Mouse (Mus musculus) hindbrain, embryonic 12.5 days (tissue): Measurements from ENCODE around the gene Prkar1a. TPM values are rescaled to one million over a fixed set of nuclear protein-coding genes. Genes with fewer than 3 reads are reported as not detected.

Source experiments
- ATAC-seq: fragments of 200-750 bp; cut with Nextera tagmentation; 2 replicates; pipeline ENCODE4 v1.8.0; 2017; ENCODE audit warnings: moderate TSS enrichment; ENCODE audit not compliant: low FRiP score
- H3K27ac ChIP-seq: fragments of 300-500 bp; sonication (generic); 2 replicates; pipeline ENCODE4 v1.5.1; 2016; ENCODE audit warnings: mild to moderate bottlenecking
- H3K27me3 ChIP-seq: fragments of 300-500 bp; sonication (generic); 2 replicates; pipeline ENCODE4 v1.6.1; 2016; ENCODE audit warnings: mild to moderate bottlenecking
- H3K36me3 ChIP-seq: fragments of 300-500 bp; sonication (generic); 2 replicates; pipeline ENCODE4 v1.6.1; 2016; ENCODE audit warnings: mild to moderate bottlenecking
- H3K4me1 ChIP-seq: fragments of 300-500 bp; sonication (generic); 2 replicates; pipeline ENCODE4 v1.6.1; 2016
- H3K4me2 ChIP-seq: fragments of 300-500 bp; sonication (generic); replicated peaks from 2 replicates; pipeline ENCODE4 v1.6.1; 2016; ENCODE audit warnings: mild to moderate bottlenecking
- H3K4me3 ChIP-seq: fragments of 300-500 bp; sonication (generic); 2 replicates; pipeline ENCODE4 v1.5.1; 2016; ENCODE audit warnings: mild to moderate bottlenecking
- H3K9ac ChIP-seq: fragments of 300-500 bp; sonication (generic); 2 replicates; pipeline ENCODE4 v1.6.1; 2016; ENCODE audit warnings: mild to moderate bottlenecking, moderate library complexity
- H3K9me3 ChIP-seq: fragments of 300-500 bp; sonication (generic); replicated peaks from 2 replicates; pipeline ENCODE4 v1.6.1; 2016; ENCODE audit warnings: mild to moderate bottlenecking
- WGBS: fragments of 180-500 bp; shearing (Covaris S2); methylation state at CpG from one replicate; pipeline ENCODE4 v1.1.7; 2016; 5-methylcytosine and 5-hydroxymethylcytosine counted together
- polyA plus RNA-seq: library from polyadenylated mRNA; unstranded; fragments of >200 nt; fragmentation: Nextera tagmentation; extraction: Ambion mirVana; gene quantifications from 2 replicates; pipeline ENCODE4 v1.2.1, GENCODE M21; 2016

Prkar1a gene
- polyA plus RNA-seq, 1 experiment from 2014 or later: 450 TPM

GRCm38 (mm10) chr11:109678291-109678690, 29.1 kb downstream of the Prkar1a start:
- no peak overlapping the region for H3K27ac ChIP-seq
- WGBS: 88% methylated on average over 12 of the region's 12 CpGs
- no peaks in the 10 kb centered on the region for H3K36me3 ChIP-seq
- no peaks in the 10 kb centered on the region for H3K4me1 ChIP-seq
- no peak overlapping the region for H3K9ac ChIP-seq
- no peaks in the 10 kb centered on the region for H3K27me3 ChIP-seq
- H3K9me3 ChIP-seq: no peaks in the 10 kb centered on the region
- H3K4me3 ChIP-seq: no peak overlapping the region
- no peak for ATAC-seq
- no peak overlapping the region for H3K4me2 ChIP-seq

- WGBS: 79% methylated on average over 9 of the region's 9 CpGs
- ATAC-seq: no peak
- no peak overlapping the region for H3K4me2 ChIP-seq
Observed at GRCm38 (mm10) chr11:109680934-109681333, 31.7 kb downstream of the Prkar1a start.

GRCm38 (mm10) chr11:109681556-109681955, 32.4 kb downstream of the Prkar1a start:
- 70% methylated on average over 3 of the region's 3 CpGs for WGBS
- no peaks in the 10 kb centered on the region for H3K9me3 ChIP-seq
- H3K27ac ChIP-seq: no peak overlapping the region
- H3K36me3 ChIP-seq: no peaks in the 10 kb centered on the region
- ATAC-seq: no peak
- no peaks in the 10 kb centered on the region for H3K4me1 ChIP-seq
- H3K4me2 ChIP-seq: no peak overlapping the region
- no peaks in the 10 kb centered on the region for H3K27me3 ChIP-seq
- H3K9ac ChIP-seq: no peak overlapping the region
- H3K4me3 ChIP-seq: no peak overlapping the region

More at GRCm38 (mm10) chr11:109680934-109681333, 31.7 kb downstream of the Prkar1a start:
- H3K9ac ChIP-seq: no peak overlapping the region
- no peaks in the 10 kb centered on the region for H3K36me3 ChIP-seq
- no peaks in the 10 kb centered on the region for H3K4me1 ChIP-seq
- no peak overlapping the region for H3K4me3 ChIP-seq
- no peak overlapping the region for H3K27ac ChIP-seq
- H3K9me3 ChIP-seq: no peaks in the 10 kb centered on the region
- no peaks in the 10 kb centered on the region for H3K27me3 ChIP-seq

GRCm38 (mm10) chr11:109682221-109682620, 33.0 kb downstream of the Prkar1a start:
- H3K27ac ChIP-seq: no peak overlapping the region
- H3K36me3 ChIP-seq: no peaks in the 10 kb centered on the region
- ATAC-seq: no peak
- no peak overlapping the region for H3K4me2 ChIP-seq
- H3K27me3 ChIP-seq: no peaks in the 10 kb centered on the region
- H3K4me1 ChIP-seq: no peaks in the 10 kb centered on the region
- no peaks in the 10 kb centered on the region for H3K9me3 ChIP-seq
- no peak overlapping the region for H3K4me3 ChIP-seq
- WGBS: 91% methylated on average over 6 of the region's 6 CpGs
- no peak overlapping the region for H3K9ac ChIP-seq

GRCm38 (mm10) chr11:109689539-109689938, 40.3 kb downstream of the Prkar1a start:
- 90% methylated on average over 4 of the region's 4 CpGs for WGBS
- Histone ChIP-seq H3K4me1 (no peaks in the 10 kb centered on the region), H3K9ac (no peak overlapping the region), H3K4me2 (no peak overlapping the region), H3K27me3 (no peaks in the 10 kb centered on the region), H3K36me3 (no peaks in the 10 kb centered on the region), H3K27ac (no peak overlapping the region), H3K9me3 (no peaks in the 10 kb centered on the region), H3K4me3 (no peak overlapping the region)
- no peak for ATAC-seq

GRCm38 (mm10) chr11:109692737-109693136, 43.5 kb downstream of the Prkar1a start:
- H3K36me3 ChIP-seq: no peaks in the 10 kb centered on the region
- no peak overlapping the region for H3K27ac ChIP-seq
- no peak overlapping the region for H3K9ac ChIP-seq
- 36% methylated on average over 3 of the region's 3 CpGs for WGBS
- no peak overlapping the region for H3K4me3 ChIP-seq
- no peaks in the 10 kb centered on the region for H3K27me3 ChIP-seq
- no peak overlapping the region for H3K4me2 ChIP-seq
- no peaks in the 10 kb centered on the region for H3K4me1 ChIP-seq
- no peak for ATAC-seq
- H3K9me3 ChIP-seq: no peaks in the 10 kb centered on the region

- Histone ChIP-seq H3K9me3 (no peaks in the 10 kb centered on the region), H3K27ac (no peak overlapping the region), H3K36me3 (no peaks in the 10 kb centered on the region), H3K4me3 (no peak overlapping the region), H3K4me1 (no peaks in the 10 kb centered on the region), H3K4me2 (no peak overlapping the region), H3K27me3 (no peaks in the 10 kb centered on the region), H3K9ac (no peak overlapping the region)
- no peak for ATAC-seq
- 93% methylated on average over 4 of the region's 4 CpGs for WGBS
Observed at GRCm38 (mm10) chr11:109696519-109696918, 47.3 kb downstream of the Prkar1a start.

- H3K4me3 ChIP-seq: no peak overlapping the region
- WGBS: 87% methylated on average over 5 of the region's 5 CpGs
Observed at GRCm38 (mm10) chr11:109697089-109697643, 48.0 kb downstream of the Prkar1a start.

GRCm38 (mm10) chr11:109698740-109699139, 49.5 kb downstream of the Prkar1a start:
- no peak overlapping the region for H3K9ac ChIP-seq

More at GRCm38 (mm10) chr11:109697089-109697643, 48.0 kb downstream of the Prkar1a start:
- Histone ChIP-seq H3K9ac (no peak overlapping the region), H3K4me1 (no peaks in the 10 kb centered on the region; the same call in 1 of the 2 replicates), H3K9me3 (no peaks in the 10 kb centered on the region), H3K4me2 (no peak overlapping the region), H3K27me3 (no peaks in the 10 kb centered on the region), H3K27ac (no peak overlapping the region), H3K36me3 (no peaks in the 10 kb centered on the region)
- no peak for ATAC-seq

GRCm38 (mm10) chr11:109699784-109700183, 50.6 kb downstream of the Prkar1a start:
- H3K9ac ChIP-seq: no peak overlapping the region
- H3K4me2 ChIP-seq: no peak overlapping the region
- no peaks in the 10 kb centered on the region for H3K36me3 ChIP-seq
- H3K4me1 ChIP-seq: peaks cover 2% of the 10 kb centered on the region; the same call in 1 of the 2 replicates
- no peak overlapping the region for H3K27ac ChIP-seq
- ATAC-seq: no peak
- WGBS: 48% methylated on average over 2 of the region's 2 CpGs
- no peak overlapping the region for H3K4me3 ChIP-seq
- H3K27me3 ChIP-seq: no peaks in the 10 kb centered on the region
- no peaks in the 10 kb centered on the region for H3K9me3 ChIP-seq

More at GRCm38 (mm10) chr11:109698740-109699139, 49.5 kb downstream of the Prkar1a start:
- H3K27ac ChIP-seq: no peak overlapping the region
- H3K4me1 ChIP-seq: peaks cover 2% of the 10 kb centered on the region; the same call in 1 of the 2 replicates
- no peaks in the 10 kb centered on the region for H3K9me3 ChIP-seq
- 86% methylated on average over 10 of the region's 10 CpGs for WGBS
- H3K4me3 ChIP-seq: no peak overlapping the region
- ATAC-seq: no peak
- no peaks in the 10 kb centered on the region for H3K27me3 ChIP-seq
- H3K36me3 ChIP-seq: no peaks in the 10 kb centered on the region
- H3K4me2 ChIP-seq: no peak overlapping the region

- H3K36me3 ChIP-seq: no peaks in the 10 kb centered on the region
- no peak overlapping the region for H3K9ac ChIP-seq
- no peak overlapping the region for H3K27ac ChIP-seq
- H3K4me1 ChIP-seq: peaks cover 2% of the 10 kb centered on the region; the same call in 1 of the 2 replicates
- no peak overlapping the region for H3K4me3 ChIP-seq
- WGBS: 83% methylated on average over 6 of the region's 6 CpGs
- H3K4me2 ChIP-seq: no peak overlapping the region
- H3K27me3 ChIP-seq: no peaks in the 10 kb centered on the region
- H3K9me3 ChIP-seq: no peaks in the 10 kb centered on the region
- ATAC-seq: no peak
Observed at GRCm38 (mm10) chr11:109700761-109701160, 51.6 kb downstream of the Prkar1a start.

GRCm38 (mm10) chr11:109702031-109702815, 53.0 kb downstream of the Prkar1a start:
- Histone ChIP-seq H3K9ac (no peak overlapping the region), H3K9me3 (no peaks in the 10 kb centered on the region), H3K4me3 (no peak overlapping the region), H3K4me1 (peaks cover 2% of the 10 kb centered on the region; the same call in 1 of the 2 replicates), H3K27ac (no peak overlapping the region), H3K36me3 (no peaks in the 10 kb centered on the region), H3K4me2 (no peak overlapping the region), H3K27me3 (no peaks in the 10 kb centered on the region)
- WGBS: 43% methylated on average over 10 of the region's 10 CpGs
- ATAC-seq: no peak
